Mouse (Mus musculus): Measurements from ENCODE around the gene Phykpl. TPM values are rescaled to one million over a fixed set of nuclear protein-coding genes. Genes with fewer than 3 reads are reported as not detected.

Phykpl gene
- polyA plus RNA-seq, 1 experiment from 2014 or later: 13.5 TPM

DNA sequence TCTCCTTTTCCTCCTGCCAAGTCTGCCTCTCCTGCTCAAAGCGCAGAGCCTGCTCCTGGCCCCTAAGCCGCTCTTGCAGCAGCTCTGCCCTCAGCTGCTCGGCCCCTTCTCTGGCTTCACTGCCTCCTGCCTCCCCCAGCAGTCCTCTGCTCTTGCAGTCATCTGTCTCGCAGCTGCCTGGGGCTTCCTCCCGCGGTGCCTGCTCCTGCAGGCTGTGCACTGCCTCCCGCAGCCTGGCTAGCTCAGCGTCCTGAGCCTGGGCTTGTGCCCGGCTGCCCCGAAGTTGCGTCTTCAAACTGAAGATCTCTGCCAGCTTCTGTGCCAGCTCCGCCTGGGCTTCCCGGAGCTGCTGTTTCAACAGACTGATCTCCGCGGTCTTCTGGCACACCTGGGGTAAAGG lies 59.2 kb downstream of the Phykpl start:
- WGBS: 44% methylated on average over 15 of the region's 15 CpGs
- Histone ChIP-seq H3K4me1 (replicated peaks) (peaks cover 44% of the 10 kb centered on the region), H3K4me3 (no peak overlapping the region), H3K27me3 (ENCODE audit: insufficient read depth, poor library complexity, severe bottlenecking) (peaks cover 10% of the 10 kb centered on the region), H3K27ac (no peak overlapping the region), H3K9me3 (no peaks in the 10 kb centered on the region), H3K36me3 (peaks cover 39% of the 10 kb centered on the region)
- DNase-seq (ENCODE audit: low spot score): no peak

GRCm38 (mm10) chr11:51644217-51644616 lies 59.7 kb downstream of the Phykpl start:
- no peaks in the 10 kb centered on the region for H3K9me3 ChIP-seq
- no peak for DNase-seq (ENCODE audit: low spot score)
- peaks cover 49% of the 10 kb centered on the region for H3K4me1 ChIP-seq (replicated peaks)
- peaks cover 10% of the 10 kb centered on the region for H3K27me3 ChIP-seq (ENCODE audit: insufficient read depth, poor library complexity, severe bottlenecking)
- H3K4me3 ChIP-seq: no peak overlapping the region
- 65% methylated on average over 16 of the region's 16 CpGs for WGBS
- H3K36me3 ChIP-seq: peaks cover 39% of the 10 kb centered on the region
- H3K27ac ChIP-seq: no peak overlapping the region

- H3K4me1 ChIP-seq (replicated peaks): peaks cover 59% of the 10 kb centered on the region
Measured at GRCm38 (mm10) chr11:51645293-51645692, 60.7 kb downstream of the Phykpl start.

GRCm38 (mm10) chr11:51646245-51646644 lies 61.7 kb downstream of the Phykpl start:
- WGBS: 87% methylated on average over 7 of the region's 7 CpGs
- peaks cover 69% of the 10 kb centered on the region for H3K4me1 ChIP-seq (replicated peaks)
- no peaks in the 10 kb centered on the region for H3K9me3 ChIP-seq
- H3K27me3 ChIP-seq (ENCODE audit: insufficient read depth, poor library complexity, severe bottlenecking): peaks cover 29% of the 10 kb centered on the region
- H3K27ac ChIP-seq: peak overlapping the region; percentile 78
- peaks cover 39% of the 10 kb centered on the region for H3K36me3 ChIP-seq
- DNase-seq (ENCODE audit: low spot score): no peak
- H3K4me3 ChIP-seq: no peak overlapping the region

More at GRCm38 (mm10) chr11:51645293-51645692, 60.7 kb downstream of the Phykpl start:
- Histone ChIP-seq H3K27me3 (ENCODE audit: insufficient read depth, poor library complexity, severe bottlenecking) (peaks cover 19% of the 10 kb centered on the region), H3K9me3 (no peaks in the 10 kb centered on the region), H3K36me3 (peaks cover 39% of the 10 kb centered on the region), H3K27ac (0 out of 2 replicates have a peak overlapping the region, but pooled peaks have one; percentile 31), H3K4me3 (no peak overlapping the region)
- DNase-seq (ENCODE audit: low spot score): no peak
- 89% methylated on average over 13 of the region's 13 CpGs for WGBS

GRCm38 (mm10) chr11:51646751-51647667 lies 62.5 kb downstream of the Phykpl start:
- H3K36me3 ChIP-seq: peaks cover 39% of the 10 kb centered on the region
- peaks cover 36% of the 10 kb centered on the region for H3K27me3 ChIP-seq (ENCODE audit: insufficient read depth, poor library complexity, severe bottlenecking)
- H3K4me1 ChIP-seq (replicated peaks): peaks cover 70% of the 10 kb centered on the region
- no peak overlapping the region for H3K4me3 ChIP-seq
- 0 out of 2 replicates have a peak, but pooled peaks cover 2% of the 10 kb centered on the region for H3K9me3 ChIP-seq
- H3K27ac ChIP-seq: peak overlapping the region; percentile 78
- 77% methylated on average over 15 of the region's 15 CpGs for WGBS
- no peak for DNase-seq (ENCODE audit: low spot score)

DNA sequence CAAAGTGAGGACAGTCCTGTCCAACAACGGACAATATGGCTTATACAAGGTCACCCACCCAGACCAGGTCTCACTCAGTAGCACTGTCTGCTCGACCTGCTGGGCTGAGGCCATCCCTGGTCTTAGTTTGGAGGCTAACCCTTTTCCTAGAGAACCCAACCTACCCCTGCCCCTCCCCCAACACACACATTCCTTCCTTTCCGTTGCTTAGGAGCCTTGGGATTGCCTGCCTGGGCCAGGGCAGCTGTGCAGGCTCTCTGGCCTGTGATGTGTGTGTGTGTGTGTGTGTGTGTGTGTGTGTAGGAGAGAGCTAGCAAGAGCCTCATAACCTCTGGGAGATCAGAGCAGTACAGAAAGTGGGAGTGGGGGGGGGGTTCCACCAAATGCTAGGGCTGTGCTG lies 64.0 kb downstream of the Phykpl start:
- Histone ChIP-seq H3K9me3 (0 out of 2 replicates have a peak, but pooled peaks cover 2% of the 10 kb centered on the region), H3K27ac (peak overlapping the region; percentile 87), H3K4me3 (peak overlapping the region; percentile 66), H3K4me1 (replicated peaks) (peaks cover 65% of the 10 kb centered on the region), H3K27me3 (ENCODE audit: insufficient read depth, poor library complexity, severe bottlenecking) (peaks cover 39% of the 10 kb centered on the region), H3K36me3 (peaks cover 26% of the 10 kb centered on the region)
- WGBS: 11% methylated on average over 3 of the region's 3 CpGs
- peak; percentile 87 for DNase-seq (ENCODE audit: low spot score)

DNA sequence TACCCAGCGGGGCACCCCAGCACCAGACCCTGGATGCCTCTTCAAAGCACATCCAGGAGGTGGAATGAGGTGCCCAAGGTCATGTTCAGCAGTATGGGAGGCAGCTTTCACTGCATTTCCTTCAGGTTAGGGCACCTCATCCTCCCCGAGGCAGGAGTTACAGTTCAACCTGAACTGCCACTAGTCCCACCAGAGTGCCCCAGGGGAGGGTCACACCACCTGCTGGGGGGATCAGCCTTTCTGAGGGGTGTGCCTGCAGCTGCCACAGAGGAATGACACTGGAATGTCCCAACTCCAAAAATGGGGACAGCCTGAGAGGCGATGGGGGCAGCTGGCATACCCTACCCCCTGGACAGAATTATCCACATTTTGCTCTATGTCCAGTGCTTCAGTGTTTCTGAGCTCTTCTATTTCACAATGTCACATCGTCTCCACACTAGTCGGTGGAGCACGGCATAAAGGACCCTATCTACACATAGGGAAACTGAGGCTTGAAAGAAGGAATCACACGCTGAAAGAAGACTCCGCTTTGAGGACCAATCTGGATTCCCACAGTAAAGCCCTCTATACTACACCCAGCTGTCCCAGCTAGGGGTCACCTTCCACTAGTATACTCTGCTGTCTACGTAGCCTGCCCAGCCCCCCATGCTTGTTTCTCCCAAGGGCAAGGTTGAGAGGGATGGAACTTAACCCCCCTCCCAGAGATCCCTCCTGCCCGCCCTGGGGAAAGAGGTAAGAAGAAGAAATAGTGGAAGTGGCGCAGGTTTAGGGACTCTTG lies 64.7 kb downstream of the Phykpl start:
- H3K4me1 ChIP-seq (replicated peaks): peaks cover 57% of the 10 kb centered on the region
- peaks cover 19% of the 10 kb centered on the region for H3K36me3 ChIP-seq
- H3K9me3 ChIP-seq: 0 out of 2 replicates have a peak, but pooled peaks cover 2% of the 10 kb centered on the region
- no peak for DNase-seq (ENCODE audit: low spot score)
- H3K4me3 ChIP-seq: peak overlapping the region; percentile 66
- peak overlapping the region; percentile 87 for H3K27ac ChIP-seq
- WGBS: 15% methylated on average over 11 of the region's 11 CpGs
- peaks cover 33% of the 10 kb centered on the region for H3K27me3 ChIP-seq (ENCODE audit: insufficient read depth, poor library complexity, severe bottlenecking)

- H3K27ac ChIP-seq: peak overlapping the region; percentile 87
Measured at GRCm38 (mm10) chr11:51649889-51650199, 65.3 kb downstream of the Phykpl start.

DNA sequence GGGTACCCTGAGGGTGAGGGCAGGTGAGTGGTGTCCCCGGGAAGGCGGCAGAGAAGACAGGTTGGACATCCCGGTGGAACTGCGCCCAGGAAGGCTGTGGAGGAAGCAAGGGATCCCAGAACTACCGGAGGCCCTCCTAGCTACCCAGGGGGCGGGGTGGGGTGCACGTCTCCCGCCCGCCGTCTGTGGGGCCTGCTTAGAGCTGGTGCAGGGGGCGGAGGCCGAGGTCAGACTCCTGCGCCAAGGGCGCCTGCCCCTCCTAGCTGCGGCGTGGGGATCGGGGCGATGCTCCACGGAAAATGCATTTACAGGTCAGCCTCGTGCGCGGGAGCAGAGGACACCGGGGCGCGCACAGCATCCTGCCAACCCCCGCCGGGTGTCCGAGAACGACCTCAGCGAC lies 65.7 kb downstream of the Phykpl start:
- Histone ChIP-seq H3K4me1 (replicated peaks) (peaks cover 54% of the 10 kb centered on the region), H3K36me3 (peaks cover 9% of the 10 kb centered on the region), H3K27ac (peak overlapping the region; percentile 87), H3K4me3 (peak overlapping the region; percentile 66), H3K27me3 (ENCODE audit: insufficient read depth, poor library complexity, severe bottlenecking) (peaks cover 29% of the 10 kb centered on the region), H3K9me3 (0 out of 2 replicates have a peak, but pooled peaks cover 2% of the 10 kb centered on the region)
- WGBS: under 1% methylated on average over 30 of the region's 30 CpGs
- DNase-seq (ENCODE audit: low spot score): no peak

More at GRCm38 (mm10) chr11:51649889-51650199, 65.3 kb downstream of the Phykpl start:
- Histone ChIP-seq H3K4me3 (peak overlapping the region; percentile 66), H3K9me3 (0 out of 2 replicates have a peak, but pooled peaks cover 2% of the 10 kb centered on the region), H3K4me1 (replicated peaks) (peaks cover 54% of the 10 kb centered on the region), H3K36me3 (peaks cover 14% of the 10 kb centered on the region), H3K27me3 (ENCODE audit: insufficient read depth, poor library complexity, severe bottlenecking) (peaks cover 29% of the 10 kb centered on the region)
- DNase-seq (ENCODE audit: low spot score): peak; percentile 35
- WGBS: 2% methylated on average over 7 of the region's 7 CpGs

DNA sequence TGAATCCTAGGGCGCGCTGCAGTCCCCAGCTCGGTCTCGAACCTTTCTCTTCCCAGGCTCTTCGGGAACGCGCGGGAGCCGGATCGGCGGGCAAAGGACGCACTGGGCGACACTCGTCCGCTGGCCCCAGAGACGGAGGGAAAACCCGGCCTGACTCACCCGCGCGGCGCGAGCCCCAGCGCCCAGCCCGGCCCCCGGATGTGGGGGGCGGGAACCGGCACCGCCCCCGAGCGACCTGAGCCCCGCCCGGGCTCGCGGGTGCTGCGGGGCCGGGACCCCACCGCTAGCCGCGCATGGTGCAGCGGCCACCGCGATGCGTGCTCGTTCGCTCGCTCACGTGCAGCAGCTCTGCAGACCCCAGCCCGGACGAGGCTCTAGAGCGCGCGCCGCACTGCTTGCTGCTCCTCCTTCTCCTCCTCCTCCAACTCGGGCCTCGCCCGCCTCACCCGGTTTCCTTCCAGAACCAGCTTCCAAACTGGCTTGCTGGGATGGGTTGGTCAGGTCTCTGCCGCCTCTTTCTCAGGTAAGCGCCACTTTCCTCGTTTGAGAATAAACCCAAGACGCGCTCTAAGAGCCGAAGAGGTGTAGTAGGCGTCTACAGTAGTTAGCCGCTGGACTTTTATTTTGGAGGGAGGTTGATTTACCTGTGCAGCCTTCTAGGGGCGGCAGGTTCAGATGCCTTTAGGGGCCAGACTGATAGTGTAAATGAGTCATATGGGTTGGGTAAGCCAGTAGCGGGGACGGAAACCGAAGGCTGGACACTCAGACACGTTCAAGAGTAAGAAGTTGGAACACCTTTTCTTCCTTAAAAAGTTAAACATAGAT lies 66.3 kb downstream of the Phykpl start, which contains the start of the genes N4bp3 and D930048N14Rik:
TSS of gene N4bp3 (minus strand) at position 152 of the 825 bp plus-strand sequence.
TSS of gene D930048N14Rik (plus strand) at position 264 of the 825 bp plus-strand sequence.
- peak; percentile 75 for DNase-seq (ENCODE audit: low spot score)
- Histone ChIP-seq H3K27me3 (ENCODE audit: insufficient read depth, poor library complexity, severe bottlenecking) (peaks cover 29% of the 10 kb centered on the region), H3K4me1 (replicated peaks) (peaks cover 51% of the 10 kb centered on the region), H3K27ac (peak within 1 kb of the TSS; percentile 87), H3K4me3 (peak within 1 kb of the TSS; percentile 66), H3K9me3 (0 out of 2 replicates have a peak, but pooled peaks cover 2% of the 10 kb centered on the region), H3K36me3 (peaks cover 3% of the 10 kb centered on the region)
- WGBS: 1% methylated on average over 70 of the region's 70 CpGs

GRCm38 (mm10) chr11:51652889-51653418 lies 68.4 kb downstream of the Phykpl start:
- 90% methylated on average over 4 of the region's 4 CpGs for WGBS
- Histone ChIP-seq H3K27ac (no peak overlapping the region), H3K4me1 (replicated peaks) (peaks cover 40% of the 10 kb centered on the region), H3K27me3 (ENCODE audit: insufficient read depth, poor library complexity, severe bottlenecking) (peaks cover 29% of the 10 kb centered on the region), H3K4me3 (no peak overlapping the region), H3K9me3 (0 out of 2 replicates have a peak, but pooled peaks cover 2% of the 10 kb centered on the region), H3K36me3 (no peaks in the 10 kb centered on the region)
- DNase-seq (ENCODE audit: low spot score): no peak
